Mouse (Mus musculus): ENCODE results near the gene Lcor.

Gene Lcor

DNA sequence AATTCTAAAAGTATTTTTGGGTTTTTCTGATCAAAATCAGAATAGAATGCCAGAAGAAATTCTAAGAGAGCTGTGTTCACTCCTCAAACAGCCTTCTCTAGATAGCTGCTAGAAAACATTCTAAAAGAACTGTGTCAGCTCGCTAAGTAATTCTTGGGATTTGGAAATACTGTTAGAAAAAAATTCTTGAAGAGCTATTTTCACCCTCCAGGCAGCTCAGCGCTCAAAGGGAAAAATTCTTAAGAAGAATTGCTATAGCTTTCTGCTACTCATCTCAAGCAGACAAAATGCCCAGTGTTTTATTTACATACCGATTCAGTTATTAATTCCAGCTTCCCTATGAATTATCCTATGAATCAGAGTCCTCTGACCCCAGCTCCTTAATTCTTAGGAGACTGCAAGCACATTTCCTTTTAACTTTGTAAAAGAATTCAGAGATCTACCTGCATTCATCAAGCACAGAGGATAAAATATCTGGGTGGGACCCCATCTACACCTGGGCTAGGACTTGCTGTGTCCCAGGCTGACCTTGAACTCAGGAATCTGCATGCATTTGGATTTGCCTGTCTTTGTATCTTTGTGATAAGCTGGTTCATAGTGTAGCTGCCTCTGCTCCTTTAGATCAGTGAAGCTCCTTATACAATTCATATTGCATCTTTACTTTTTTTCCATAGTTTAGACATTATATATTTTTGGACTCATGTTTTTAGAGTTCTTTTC, 5.7 kb upstream of the Lcor start:
- no peak for DNase-seq

DNA sequence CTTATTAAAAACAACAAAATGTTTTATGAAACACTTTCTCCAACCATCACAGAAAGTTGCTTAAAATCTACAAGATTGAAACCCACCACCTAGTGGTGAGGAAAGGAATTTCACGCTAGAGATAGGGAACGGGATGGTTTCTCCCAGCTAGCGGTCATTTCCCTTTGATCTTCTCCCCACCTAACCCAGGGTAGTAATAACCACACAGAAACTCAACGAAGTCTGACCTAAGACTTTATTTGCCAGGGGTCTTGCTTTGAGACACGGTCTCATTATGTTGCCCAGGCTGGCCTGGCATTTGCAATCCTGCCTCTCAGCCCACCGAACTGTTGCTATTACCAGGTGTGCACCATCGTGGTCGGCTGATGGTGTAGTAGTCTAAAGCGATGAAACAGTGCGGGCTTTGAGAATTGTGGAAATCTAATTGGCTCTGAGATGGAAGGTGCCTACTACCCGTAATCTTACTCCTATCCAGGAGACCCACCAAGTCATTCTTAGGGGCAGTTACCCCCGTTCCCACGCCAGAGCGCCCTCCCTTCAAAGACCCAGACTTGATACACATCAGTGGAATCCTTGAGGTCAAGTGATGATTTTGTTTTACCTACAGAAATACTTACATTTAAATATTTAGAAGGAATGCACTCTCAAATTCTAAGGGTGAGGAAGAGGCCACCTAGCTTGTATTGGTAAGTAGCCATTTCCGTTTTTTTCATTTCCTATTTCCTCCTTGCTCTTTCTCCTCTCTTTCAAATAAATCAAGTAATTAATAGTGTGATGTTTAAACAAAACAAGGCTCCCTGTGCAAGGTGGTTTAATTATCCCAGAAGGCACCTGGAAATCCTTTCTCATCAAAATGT, 1.2 kb upstream of the Lcor start:
- DNase-seq: peak; percentile 27 to 33

DNA sequence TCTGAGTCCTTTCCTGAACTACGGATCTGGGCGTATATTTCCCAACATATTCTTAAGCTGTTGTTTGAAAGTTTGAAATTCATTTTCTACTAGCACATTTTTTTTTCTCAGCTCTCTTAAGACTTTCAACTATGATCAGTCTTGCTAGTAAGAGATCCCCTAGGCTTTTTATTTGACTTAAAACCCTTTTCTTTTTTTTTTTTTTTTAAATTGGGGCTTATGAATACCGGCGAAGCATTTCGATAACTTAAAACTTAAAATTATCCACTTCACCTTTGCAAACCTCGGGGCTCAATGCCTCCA, 599 bp upstream of the Lcor start:
- no peak for DNase-seq

DNA sequence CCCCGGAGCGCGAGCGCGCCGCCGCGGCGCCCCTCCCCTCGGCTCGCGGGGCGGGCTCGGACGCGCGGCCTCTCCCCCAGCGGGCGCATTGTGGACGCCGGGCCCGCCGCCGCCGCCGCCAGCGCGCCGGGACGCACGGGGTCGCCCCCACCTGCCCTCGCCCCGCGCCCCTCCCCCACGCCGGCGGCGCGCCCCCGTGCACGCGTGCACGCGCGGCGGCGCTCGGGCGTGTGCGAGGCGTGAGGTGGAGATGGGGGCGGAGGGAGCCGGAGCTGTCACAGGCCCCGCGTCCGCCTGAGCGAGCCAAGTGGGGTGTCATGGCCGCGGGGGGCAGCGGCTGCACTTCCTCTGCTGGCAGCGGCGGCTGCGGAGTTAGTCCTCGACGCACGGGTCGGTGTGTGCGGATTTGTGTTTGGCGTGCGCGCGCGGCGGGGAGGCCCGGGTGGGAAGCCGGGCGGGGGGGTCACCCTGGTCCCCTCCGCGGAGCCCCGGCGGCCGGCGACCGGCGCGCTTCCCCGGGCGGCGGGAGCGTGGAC, 540 bp downstream of the Lcor start:
- peak; percentile 56 to 57 for DNase-seq

DNA sequence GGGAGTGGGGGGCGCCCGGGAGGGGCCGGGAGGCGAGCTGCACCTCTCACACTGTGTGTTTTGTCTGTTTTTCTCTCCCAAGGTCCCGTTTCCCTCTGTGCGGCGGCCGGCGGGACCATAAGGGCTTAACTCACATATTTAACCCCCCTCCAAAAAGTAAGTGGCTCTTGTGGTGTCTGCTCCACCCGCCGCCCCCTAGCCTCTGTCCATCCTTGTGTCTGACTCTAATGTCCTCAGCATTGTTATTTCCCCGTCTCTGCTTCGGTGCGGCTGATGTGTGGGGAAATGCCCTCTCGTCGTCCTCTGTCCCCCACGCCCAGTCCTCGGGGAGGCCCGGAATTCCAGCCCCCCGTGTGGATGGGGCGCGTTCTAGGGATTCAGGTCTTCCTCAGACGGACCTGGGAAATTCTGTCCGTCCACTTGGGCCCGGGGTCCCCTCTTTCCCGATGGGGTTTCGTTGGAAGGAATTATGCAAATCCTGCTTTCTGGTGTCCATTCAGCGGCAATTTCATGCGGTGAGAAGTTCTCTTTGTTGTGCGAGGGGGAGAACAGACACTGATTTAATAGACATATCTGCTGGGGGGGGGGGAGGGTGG, 1.1 kb downstream of the Lcor start:
- DNase-seq: peak; percentile 19

DNA sequence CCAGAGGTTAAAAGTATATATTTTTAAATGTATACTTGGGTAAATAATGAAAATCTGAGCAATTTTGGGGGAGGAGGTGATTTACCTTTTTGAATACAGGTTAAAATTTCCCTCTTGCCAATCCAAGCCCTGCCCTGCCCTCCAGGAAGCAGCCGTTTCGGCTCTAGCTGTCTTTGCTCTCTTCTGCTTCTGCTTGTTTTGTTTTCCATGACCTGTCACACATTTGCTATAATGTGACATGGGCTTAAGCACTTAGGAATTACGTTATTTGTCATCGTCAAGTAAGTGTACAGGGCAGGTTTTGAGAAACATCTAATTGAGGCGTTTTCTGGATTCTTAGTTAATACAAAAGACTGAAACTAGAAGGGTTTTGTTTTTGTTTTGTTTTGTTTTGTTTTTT, 1.9 kb downstream of the Lcor start:
- DNase-seq: no peak

DNA sequence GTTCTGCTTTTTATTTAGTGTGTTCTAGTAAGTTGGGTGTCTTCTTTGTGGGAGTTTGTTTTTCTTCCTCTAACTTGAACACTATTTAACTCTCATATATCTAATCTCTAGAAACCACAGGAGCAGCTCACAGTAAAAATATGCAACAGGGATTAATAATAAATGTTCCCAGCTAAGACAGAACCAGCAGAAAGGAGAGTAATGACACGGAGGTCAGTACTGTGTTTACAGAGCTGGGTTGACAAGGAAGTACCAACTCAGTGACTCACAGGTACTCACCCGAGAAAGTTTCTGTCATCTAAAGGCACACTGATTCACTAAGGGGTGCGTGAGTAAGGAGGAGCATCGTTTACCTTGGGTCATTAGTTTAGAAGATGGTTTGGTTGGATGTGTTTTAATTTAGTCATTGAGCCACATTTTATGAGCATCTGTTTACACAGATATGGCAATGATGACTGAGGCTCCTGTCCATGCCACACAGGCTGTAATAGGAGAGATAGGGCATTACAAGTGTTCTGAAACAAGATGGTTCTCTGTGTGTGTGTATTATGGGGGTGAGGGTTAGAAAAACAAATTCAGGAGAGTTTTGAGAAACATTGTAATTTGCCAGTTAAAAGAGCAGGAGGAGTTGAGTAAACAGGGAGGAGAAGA, 13.1 kb downstream of the Lcor start:
- DNase-seq: no peak

DNA sequence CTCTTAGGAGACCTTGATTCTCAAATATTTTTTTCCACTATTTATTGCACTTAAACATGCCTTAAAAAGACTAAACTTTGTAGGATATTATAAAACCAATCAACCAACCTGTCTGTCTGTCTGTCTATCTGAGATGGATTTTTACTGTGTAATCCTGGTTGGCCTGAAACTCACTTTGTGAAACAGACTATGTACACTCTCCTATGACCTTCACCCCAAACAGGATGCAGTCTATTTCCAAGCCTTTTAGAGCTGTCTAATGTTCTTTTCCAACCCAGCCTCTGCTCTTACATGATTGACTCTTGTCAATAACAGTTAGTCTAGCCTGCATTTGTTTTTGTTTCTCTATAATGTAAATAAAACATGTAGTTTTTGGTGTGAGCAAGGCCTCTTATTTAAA, 13.6 kb downstream of the Lcor start:
- DNase-seq: no peak

DNA sequence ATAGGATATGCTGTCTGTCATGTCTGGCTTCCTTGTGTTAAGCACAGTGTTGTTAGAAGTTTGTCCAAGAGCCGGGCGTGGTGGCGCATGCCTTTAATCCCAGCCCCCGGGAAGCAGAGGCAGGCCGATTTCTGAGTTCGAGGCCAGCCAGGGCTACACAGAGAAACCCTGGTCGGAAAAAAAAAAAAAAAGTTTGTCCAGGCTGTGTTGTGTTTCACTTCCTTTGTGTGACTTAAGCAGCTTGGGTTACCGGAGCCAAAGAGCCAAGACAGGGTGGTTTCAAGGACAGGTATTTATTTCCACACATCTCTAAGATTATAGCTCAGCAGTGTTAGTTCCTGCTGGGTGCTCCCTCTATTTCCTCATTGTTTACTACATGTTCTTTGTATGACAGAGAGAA, 25.4 kb downstream of the Lcor start:
- DNase-seq: no peak

DNA sequence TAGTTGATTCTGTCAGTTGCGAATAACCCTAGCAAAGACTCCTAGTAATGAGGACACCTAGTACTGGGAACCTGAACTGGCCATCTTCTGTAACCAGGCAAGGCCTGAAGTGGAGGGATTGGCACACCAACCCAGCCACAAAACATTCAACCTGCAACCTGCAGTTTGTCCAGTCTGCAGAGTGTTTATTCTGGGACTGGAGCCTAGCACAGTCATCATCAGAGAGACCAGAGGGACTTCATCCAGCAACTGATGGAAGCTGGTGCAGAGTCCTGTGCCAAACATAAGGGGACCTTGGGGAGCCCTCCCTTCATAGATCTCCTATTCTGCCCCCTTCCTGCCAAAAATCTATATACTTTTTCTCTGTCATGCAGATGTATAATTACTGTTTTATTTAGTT, 32.4 kb downstream of the Lcor start:
- no peak for DNase-seq

DNA sequence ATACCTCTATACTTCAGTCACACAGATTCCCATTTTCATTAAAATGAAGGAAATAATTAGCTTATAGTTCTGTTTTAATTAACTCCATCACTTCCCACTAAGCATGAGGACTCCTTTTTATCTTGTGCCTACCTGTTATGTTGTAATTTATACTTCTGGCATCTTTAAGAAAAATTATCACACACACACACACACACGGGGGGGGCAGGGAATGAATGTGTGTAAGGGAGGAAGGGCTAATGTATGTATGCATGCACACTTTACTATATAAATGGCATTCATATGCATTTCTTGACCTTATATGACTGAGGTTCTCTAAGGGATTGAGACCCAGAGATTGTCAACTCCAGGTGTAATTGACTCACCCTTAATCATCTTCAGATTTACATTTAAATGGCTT, 33.1 kb downstream of the Lcor start:
- no peak for DNase-seq

DNA sequence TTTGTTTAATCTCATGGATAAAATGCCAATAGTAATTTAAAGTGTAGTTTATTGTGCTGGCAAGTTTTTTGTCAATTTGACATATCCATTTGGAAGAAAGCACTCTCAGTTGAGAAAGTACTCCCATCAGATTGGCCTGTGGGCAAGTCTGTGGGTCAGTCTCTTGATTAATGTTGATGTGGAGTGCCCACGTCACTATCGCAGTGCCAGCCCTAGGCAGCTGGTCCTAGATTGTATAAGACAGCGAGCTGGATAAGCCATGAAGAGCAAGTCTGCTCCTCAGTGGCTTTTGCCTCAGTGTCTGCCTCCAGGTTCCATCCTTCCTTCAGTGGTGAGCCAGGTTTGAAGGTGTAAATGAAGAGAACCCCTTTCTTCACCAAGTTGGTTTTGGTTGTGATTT, 34.6 kb downstream of the Lcor start:
- no peak for DNase-seq

DNA sequence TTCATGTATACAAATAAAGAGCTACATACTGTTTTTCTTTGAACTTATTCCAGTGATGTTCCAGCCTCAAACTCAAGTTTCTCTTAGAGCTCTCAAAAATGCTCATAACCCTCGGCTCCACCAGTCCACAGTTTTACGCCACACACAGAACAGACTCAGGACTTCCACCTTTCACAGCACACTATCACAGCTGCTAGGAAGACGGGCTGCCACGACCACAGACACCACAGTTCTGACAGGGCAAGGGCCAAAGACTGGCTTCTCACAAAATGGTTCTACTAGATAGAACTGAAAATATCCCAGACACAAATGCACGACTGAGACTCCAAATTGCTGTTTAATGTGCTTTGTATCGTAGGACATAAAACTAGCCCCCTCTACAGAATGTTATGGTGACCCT, 36.7 kb downstream of the Lcor start:
- no peak for DNase-seq

DNA sequence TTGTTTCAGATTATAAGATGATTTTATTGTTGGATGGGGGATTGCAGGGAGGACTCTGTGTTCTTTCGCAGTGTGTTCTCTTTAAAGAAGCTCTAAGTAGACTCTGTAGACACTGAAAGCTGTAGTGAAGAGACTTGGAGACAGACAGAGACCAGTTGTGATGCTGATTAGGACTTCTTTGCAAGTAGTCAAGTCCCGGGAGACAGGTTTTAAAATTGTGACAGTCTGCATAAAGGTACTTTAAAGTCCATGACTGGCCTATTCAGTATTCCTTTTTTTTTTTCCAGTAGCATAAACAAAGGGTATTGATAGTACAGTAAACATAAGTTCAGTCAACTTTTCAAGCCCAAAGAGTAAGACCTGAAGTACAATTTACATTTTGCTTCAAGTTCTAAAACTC, 39.8 kb downstream of the Lcor start:
- DNase-seq: no peak

DNA sequence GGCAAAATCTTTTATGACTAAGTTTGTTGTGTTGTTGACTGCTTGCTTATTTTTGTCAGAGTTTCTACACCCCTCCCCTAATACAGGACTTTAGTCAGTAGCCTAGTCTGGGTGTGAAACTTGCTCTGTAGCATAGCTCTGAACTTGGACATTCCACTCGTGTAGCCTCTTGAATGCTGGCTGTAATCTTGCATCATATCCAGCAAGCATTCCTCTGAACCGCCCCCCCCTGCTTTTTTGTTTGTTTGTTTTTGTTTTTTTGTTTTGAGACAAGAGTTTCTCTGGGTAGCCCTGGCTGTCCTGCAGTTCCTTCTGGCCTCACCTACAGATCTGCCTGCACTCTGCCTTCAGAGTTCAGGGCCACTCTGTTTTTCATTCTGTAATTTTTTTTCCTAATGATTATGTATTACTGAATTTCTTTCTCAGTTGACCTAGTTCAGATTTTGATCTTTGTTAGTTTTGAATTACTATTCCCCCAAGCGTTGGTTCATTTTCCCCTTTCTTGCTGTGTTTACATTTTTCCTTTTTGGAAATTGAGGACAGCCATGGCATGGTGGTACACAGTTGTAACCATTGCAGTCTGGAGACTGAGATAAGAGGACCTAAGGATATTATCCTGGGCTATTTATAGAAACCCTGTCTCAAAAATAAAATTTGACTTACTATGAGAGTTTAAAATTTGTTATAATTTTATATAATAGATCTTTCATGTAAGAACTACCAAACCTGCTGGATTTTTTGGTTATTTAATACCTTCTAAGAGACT, 41.5 kb downstream of the Lcor start:
- no peak for DNase-seq

DNA sequence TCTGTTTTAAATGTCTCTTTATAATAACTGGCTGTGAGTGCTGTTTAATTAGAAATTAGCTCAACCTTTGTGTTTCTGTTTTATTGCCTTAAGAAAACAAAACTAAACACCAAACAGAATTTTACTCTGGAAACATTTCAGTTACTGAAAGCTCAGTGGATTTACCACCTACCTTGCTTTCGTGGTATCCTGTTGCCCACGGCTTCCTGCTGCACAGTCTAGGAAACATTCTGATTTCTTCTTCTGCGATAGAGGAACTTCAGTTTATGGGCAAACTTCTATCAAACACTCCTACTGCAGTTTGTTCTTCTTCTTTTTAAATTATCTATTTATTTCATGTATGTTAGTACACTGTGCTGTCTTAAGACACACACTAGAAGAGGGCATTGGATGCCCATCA, 46.7 kb downstream of the Lcor start:
- DNase-seq: no peak

DNA sequence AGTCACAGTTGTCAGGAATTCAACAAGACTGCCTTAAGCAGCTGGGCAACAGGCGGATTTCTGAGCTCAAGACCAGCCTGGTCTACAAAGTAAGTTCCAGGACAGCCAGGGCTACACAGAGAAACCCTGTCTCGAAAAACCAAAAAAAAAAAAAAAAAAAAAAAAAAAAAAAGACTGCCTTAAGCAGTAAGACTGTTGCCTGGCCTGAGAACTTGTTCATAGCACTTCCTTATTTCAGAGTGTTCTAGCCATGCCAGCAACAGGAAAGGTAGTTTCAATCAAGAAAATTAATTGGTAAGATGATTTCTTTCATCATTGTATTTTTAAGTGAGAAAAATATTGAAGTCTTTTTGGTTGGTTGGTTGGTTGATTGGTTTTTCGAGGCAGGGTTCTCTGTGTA, 51.6 kb downstream of the Lcor start:
- DNase-seq: no peak

DNA sequence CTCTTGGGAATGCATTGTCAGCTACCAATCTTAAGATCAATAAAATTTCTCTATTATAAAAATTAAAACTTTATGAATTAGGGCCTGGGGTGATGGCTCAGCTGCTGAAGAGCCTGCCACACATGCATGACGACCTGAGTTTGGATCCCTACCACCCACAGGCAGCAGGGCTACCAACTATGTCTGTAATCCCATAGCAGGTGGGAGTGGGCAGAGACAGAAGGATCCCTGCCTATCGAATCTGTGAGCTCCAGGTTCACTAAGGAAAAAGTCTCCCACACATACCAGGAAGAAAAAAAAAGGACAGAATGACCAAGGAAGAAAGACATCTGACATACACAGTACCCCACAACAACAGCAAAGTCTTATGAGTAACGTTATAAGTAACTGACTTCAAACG, 74.5 kb downstream of the Lcor start:
- DNase-seq: no peak

DNA sequence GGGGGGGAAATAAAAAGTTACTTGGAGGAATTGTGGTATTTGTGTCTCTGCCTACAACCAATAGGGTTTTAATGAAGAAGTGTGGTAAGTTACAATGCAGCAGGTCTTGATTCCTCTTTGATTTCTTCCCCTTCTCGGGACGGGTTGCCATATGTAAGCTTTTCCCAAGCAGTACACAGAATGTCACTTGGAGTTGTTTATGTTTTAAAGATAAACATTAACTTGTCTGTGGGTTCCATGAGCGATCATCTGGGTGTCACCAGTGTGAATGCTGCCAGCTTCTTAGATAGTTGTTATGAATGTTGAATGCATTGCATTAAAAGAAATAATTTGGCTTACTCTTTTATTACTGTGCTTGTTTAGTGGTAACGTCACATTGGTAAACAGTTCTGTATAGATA, 75.1 kb downstream of the Lcor start:
- DNase-seq: no peak

DNA sequence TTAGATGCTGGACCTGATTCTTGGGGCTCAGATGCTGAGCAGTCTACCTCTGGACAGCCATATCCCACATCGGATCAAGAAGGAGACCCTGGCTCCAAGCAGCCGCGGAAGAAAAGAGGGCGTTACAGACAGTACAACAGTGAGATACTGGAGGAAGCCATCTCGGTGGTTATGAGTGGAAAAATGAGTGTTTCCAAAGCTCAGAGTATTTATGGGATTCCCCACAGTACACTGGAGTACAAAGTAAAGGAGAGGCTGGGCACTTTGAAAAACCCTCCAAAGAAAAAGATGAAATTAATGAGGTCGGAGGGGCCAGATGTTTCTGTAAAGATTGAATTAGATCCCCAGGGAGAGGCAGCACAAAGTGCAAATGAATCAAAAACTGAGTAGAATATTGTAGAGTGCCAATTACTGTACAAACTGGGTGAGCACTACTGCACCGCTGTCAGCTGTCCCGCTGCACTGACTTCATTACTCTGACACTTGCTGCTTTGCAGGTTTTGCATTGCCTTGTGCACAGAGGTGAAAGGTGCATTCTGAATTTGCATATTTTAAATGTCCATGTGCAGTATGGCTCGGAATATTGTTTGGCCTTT, 76.6 kb downstream of the Lcor start:
- DNase-seq: no peak

DNA sequence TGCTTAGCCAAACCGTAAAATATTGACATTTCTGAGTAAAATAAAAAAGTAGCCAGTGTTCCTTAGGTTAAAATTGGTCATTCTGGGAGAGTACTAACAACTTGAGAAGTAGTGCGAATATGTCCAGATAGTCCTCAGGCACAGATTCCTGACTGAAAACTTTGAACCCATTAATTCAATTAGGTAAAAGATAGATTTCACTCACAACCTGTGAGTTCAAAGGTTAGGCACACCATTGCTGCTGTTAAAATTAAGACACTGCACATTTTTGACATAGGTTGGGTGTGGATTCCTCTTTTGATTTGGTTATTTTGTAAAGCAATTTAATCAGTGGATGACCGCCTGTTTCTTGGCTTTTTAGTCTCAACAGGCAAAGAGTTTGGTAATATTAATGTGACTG, 78.4 kb downstream of the Lcor start:
- peak in 1 of 2 experiments; percentile 34 for DNase-seq

DNA sequence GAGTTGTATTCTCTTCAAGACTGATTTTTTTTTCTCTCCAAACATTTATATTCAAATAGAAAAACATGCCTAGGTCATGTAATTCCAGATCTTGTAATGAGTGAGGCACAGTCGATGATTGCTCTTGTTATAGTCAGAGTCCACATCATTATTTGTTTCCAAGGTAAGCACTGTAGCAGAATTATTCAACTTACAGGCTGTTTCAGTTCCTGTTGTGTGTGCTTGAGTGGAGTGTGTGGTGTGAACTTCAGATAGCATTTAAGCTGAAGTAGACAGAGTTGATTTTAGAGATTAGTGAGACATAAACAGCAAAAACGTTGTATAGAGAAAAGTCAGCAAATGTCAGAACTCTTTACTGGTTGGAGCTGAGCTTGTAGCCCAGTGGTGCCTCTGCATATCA, 86.4 kb downstream of the Lcor start:
- DNase-seq: no peak

Data from kidney, adult 8-10 months (tissue).